Mouse (Mus musculus): ENCODE data around the gene Il1a. TPM values are rescaled to one million over a fixed set of nuclear protein-coding genes. Genes with fewer than 3 reads are reported as not detected.

The Il1a gene
- total RNA-seq, 2 experiments from 2014 or later, result not detected

GRCm38 (mm10) chr2:129267738-129268137 lies 42.0 kb downstream of the Il1a start:
- ATAC-seq (replicated peaks; ENCODE audit: poor library complexity), result no peak

- no peak for ATAC-seq (replicated peaks; ENCODE audit: poor library complexity)
Measured at GRCm38 (mm10) chr2:129265316-129265715, 44.5 kb downstream of the Il1a start.

GRCm38 (mm10) chr2:129263073-129263472 lies 46.7 kb downstream of the Il1a start:
- no peak for ATAC-seq (replicated peaks; ENCODE audit: poor library complexity)

- peak; percentile 40 for ATAC-seq (replicated peaks; ENCODE audit: poor library complexity)
Measured at GRCm38 (mm10) chr2:129261151-129261794, 48.5 kb downstream of the Il1a start.

GRCm38 (mm10) chr2:129260646-129261045 lies 49.1 kb downstream of the Il1a start:
- ATAC-seq (replicated peaks; ENCODE audit: poor library complexity), result no peak

- ATAC-seq (replicated peaks; ENCODE audit: poor library complexity), result peak; percentile 87
Measured at GRCm38 (mm10) chr2:129258475-129259211, 51.1 kb downstream of the Il1a start.

- ATAC-seq (replicated peaks; ENCODE audit: poor library complexity), result no peak
Measured at GRCm38 (mm10) chr2:129258056-129258455, 51.7 kb downstream of the Il1a start.

GRCm38 (mm10) chr2:129256006-129256405 lies 53.8 kb downstream of the Il1a start:
- no peak for ATAC-seq (replicated peaks; ENCODE audit: poor library complexity)

GRCm38 (mm10) chr2:129254076-129254475 lies 55.7 kb downstream of the Il1a start:
- no peak for ATAC-seq (replicated peaks; ENCODE audit: poor library complexity)

GRCm38 (mm10) chr2:129253631-129253970 lies 56.2 kb downstream of the Il1a start:
- no peak for ATAC-seq (replicated peaks; ENCODE audit: poor library complexity)

- ATAC-seq (replicated peaks; ENCODE audit: poor library complexity), result no peak
Measured at GRCm38 (mm10) chr2:129252836-129253630, 56.7 kb downstream of the Il1a start.

Other genes starting within 250 kb of the Il1a start
- gene Ttl, start 244.0 kb downstream of the Il1a start, total RNA-seq (2015), result 2.5 and 2.7 TPM in 2 replicates
- gene Ttl, start 244.0 kb downstream of the Il1a start, total RNA-seq (2017), result 3.0 and 4.9 TPM in 2 replicates
- 19.9 and 24.2 TPM in 2 replicates for gene Polr1b, start 209.0 kb downstream of the Il1a start, total RNA-seq (2015)
- gene Polr1b, start 209.0 kb downstream of the Il1a start, total RNA-seq (2017), result 40.6 and 42.3 TPM in 2 replicates
- 15.7 and 19.4 TPM in 2 replicates for gene Chchd5, start 180.3 kb downstream of the Il1a start, total RNA-seq (2015)
- 16.8 and 17.8 TPM in 2 replicates for gene Chchd5, start 180.3 kb downstream of the Il1a start, total RNA-seq (2017)
- gene Slc20a1, start 111.2 kb downstream of the Il1a start, total RNA-seq (2015), result 28.0 and 33.5 TPM in 2 replicates
- 69.5 and 92.2 TPM in 2 replicates for gene Slc20a1, start 111.2 kb downstream of the Il1a start, total RNA-seq (2017)
- gene Ckap2l, start 12.8 kb downstream of the Il1a start, total RNA-seq (2015), result 89.0 and 91.6 TPM in 2 replicates
- 58.9 and 59.7 TPM in 2 replicates for gene Ckap2l, start 12.8 kb downstream of the Il1a start, total RNA-seq (2017)
- gene Il1b, start 61.2 kb upstream of the Il1a start, total RNA-seq (2015), result 1.4 and 1.8 TPM in 2 replicates
- 0.37 and 0.96 TPM in 2 replicates for gene Il1b, start 61.2 kb upstream of the Il1a start, total RNA-seq (2017)
- gene F830045P16Rik, start 226.6 kb upstream of the Il1a start, total RNA-seq (2015), result not detected in 2 replicates
- not detected in 2 replicates for gene F830045P16Rik, start 226.6 kb upstream of the Il1a start, total RNA-seq (2017)